Mouse (Mus musculus): ENCODE results near the gene Tmem141. TPM values are rescaled to one million over a fixed set of nuclear protein-coding genes. Genes with fewer than 3 reads are reported as not detected.

Gene Tmem141
- total RNA-seq, 2 experiments from 2014 or later: 21.6 to 22.3 TPM

GRCm38 (mm10) chr2:25634046-25634445 lies 12.2 kb upstream of the Tmem141 start:
- intact Hi-C loops (cut with DNase I): no loop called here
- no peak for DNase-seq (ENCODE audit: extremely low spot score in 1 of 2, low spot score in 2 of 2)

GRCm38 (mm10) chr2:25633616-25634015 lies 11.8 kb upstream of the Tmem141 start:
- intact Hi-C loops (cut with DNase I): no loop called here
- H3K4me3 ChIP-seq: no peak overlapping the region
- TF ChIP-seq CTCF (IDR thresholded peaks at IDR 0.05): no peak
- no peak overlapping the region for H3K27ac ChIP-seq
- DNase-seq (ENCODE audit: extremely low spot score in 1 of 2, low spot score in 2 of 2): no peak

More at GRCm38 (mm10) chr2:25634046-25634445, 12.2 kb upstream of the Tmem141 start:
- H3K27ac ChIP-seq: no peak overlapping the region
- H3K4me3 ChIP-seq: no peak overlapping the region
- peak; percentile 46 for TF ChIP-seq CTCF (IDR thresholded peaks at IDR 0.05)

GRCm38 (mm10) chr2:25628738-25629137 lies 6.9 kb upstream of the Tmem141 start:
- Histone ChIP-seq H3K4me3 (no peak overlapping the region), H3K27ac (no peak overlapping the region)
- DNase-seq (ENCODE audit: extremely low spot score in 1 of 2, low spot score in 2 of 2): no peak
- intact Hi-C loops (cut with DNase I): no loop called here
- TF ChIP-seq CTCF (IDR thresholded peaks at IDR 0.05): no peak

GRCm38 (mm10) chr2:25627811-25628210 lies 6.0 kb upstream of the Tmem141 start, which contains the start of gene Fcna:
Gene Fcna, minus strand, starts transcription at chr2:25628030.
- no peak for TF ChIP-seq CTCF (IDR thresholded peaks at IDR 0.05)
- intact Hi-C loops (cut with DNase I): no loop called here
- no peak within 1 kb of the TSS for H3K27ac ChIP-seq
- H3K4me3 ChIP-seq: no peak within 1 kb of the TSS
- no peak for DNase-seq (ENCODE audit: extremely low spot score in 1 of 2, low spot score in 2 of 2)

GRCm38 (mm10) chr2:25625986-25626385 lies 4.2 kb upstream of the Tmem141 start:
- Histone ChIP-seq H3K27ac (no peak overlapping the region), H3K4me3 (no peak overlapping the region)
- DNase-seq (ENCODE audit: extremely low spot score in 1 of 2, low spot score in 2 of 2): no peak
- intact Hi-C loops (cut with DNase I): no loop called here
- TF ChIP-seq CTCF (IDR thresholded peaks at IDR 0.05): no peak

GRCm38 (mm10) chr2:25620852-25621228 lies 965 bp downstream of the Tmem141 start:
- TF ChIP-seq CTCF (IDR thresholded peaks at IDR 0.05): no peak
- no peak for DNase-seq (ENCODE audit: extremely low spot score in 1 of 2, low spot score in 2 of 2)
- peak overlapping the region; percentile 54 for H3K4me3 ChIP-seq
- no peak overlapping the region for H3K27ac ChIP-seq
- intact Hi-C loops (cut with DNase I): no loop called here

GRCm38 (mm10) chr2:25620386-25620785 lies 1.4 kb downstream of the Tmem141 start:
- intact Hi-C loops (cut with DNase I): no loop called here
- TF ChIP-seq CTCF (IDR thresholded peaks at IDR 0.05): no peak
- Histone ChIP-seq H3K4me3 (no peak overlapping the region), H3K27ac (no peak overlapping the region)
- DNase-seq (ENCODE audit: extremely low spot score in 1 of 2, low spot score in 2 of 2): no peak

- intact Hi-C loops (cut with DNase I): no loop called here
- DNase-seq (ENCODE audit: extremely low spot score in 1 of 2, low spot score in 2 of 2): no peak
- H3K27ac ChIP-seq: no peak within 1 kb of the TSS
- no peak for TF ChIP-seq CTCF (IDR thresholded peaks at IDR 0.05)
- no peak within 1 kb of the TSS for H3K4me3 ChIP-seq
Measured at GRCm38 (mm10) chr2:25617578-25617977, 4.2 kb downstream of the Tmem141 start, which contains the start of gene Ccdc183. Gene Ccdc183, minus strand, starts transcription at chr2:25617678.

- intact Hi-C loops (cut with DNase I): no loop called here
- TF ChIP-seq CTCF (IDR thresholded peaks at IDR 0.05): no peak
- Histone ChIP-seq H3K4me3 (no peak overlapping the region), H3K27ac (no peak overlapping the region)
- no peak for DNase-seq (ENCODE audit: extremely low spot score in 1 of 2, low spot score in 2 of 2)
Measured at GRCm38 (mm10) chr2:25616398-25616797, 5.4 kb downstream of the Tmem141 start.

- peak overlapping the region; percentile 93 for H3K4me3 ChIP-seq
- intact Hi-C loops (cut with DNase I): no loop called here
- peak overlapping the region; percentile 99; the same call in 1 of the 2 replicates for H3K27ac ChIP-seq
- DNase-seq (ENCODE audit: extremely low spot score in 1 of 2, low spot score in 2 of 2): no peak
- no peak for TF ChIP-seq CTCF (IDR thresholded peaks at IDR 0.05)
Measured at GRCm38 (mm10) chr2:25608671-25609070, 13.1 kb downstream of the Tmem141 start.

- no peak for TF ChIP-seq CTCF (IDR thresholded peaks at IDR 0.05)
- intact Hi-C loops (cut with DNase I): no loop called here
Measured at GRCm38 (mm10) chr2:25607761-25608622, 13.8 kb downstream of the Tmem141 start, which contains the start of gene Rabl6. Gene Rabl6, minus strand, starts transcription at chr2:25608521.

GRCm38 (mm10) chr2:25602526-25602925 lies 19.3 kb downstream of the Tmem141 start:
- DNase-seq (ENCODE audit: extremely low spot score in 1 of 2, low spot score in 2 of 2): no peak
- no peak overlapping the region for H3K27ac ChIP-seq
- no peak overlapping the region for H3K4me3 ChIP-seq
- intact Hi-C loops (cut with DNase I): no loop called here
- no peak for TF ChIP-seq CTCF (IDR thresholded peaks at IDR 0.05)

More at GRCm38 (mm10) chr2:25607761-25608622, 13.8 kb downstream of the Tmem141 start, which contains the start of gene Rabl6:
- Histone ChIP-seq H3K4me3 (peak within 1 kb of the TSS; percentile 93), H3K27ac (peak within 1 kb of the TSS; percentile 99)
- peak; percentile 91 to 92 for DNase-seq (ENCODE audit: extremely low spot score in 1 of 2, low spot score in 2 of 2)
